Mouse (Mus musculus): ENCODE measurements around the gene Cdc73.
"Not testable (repeated sequence)": the region's sequence is repeated elsewhere in the genome, so short reads cannot be mapped to it uniquely, and the experiment has no call there.

- not testable (repeated sequence) for TF ChIP-seq CTCF (IDR thresholded peaks at IDR 0.05; ENCODE audit: low read depth, low read length); POLR2A (IDR thresholded peaks at IDR 0.05; ENCODE audit: insufficient read depth, low read length)
Measured at GRCm38 (mm10) chr1:143664786-143665185, 37.9 kb downstream of the Cdc73 start.

All from ES-Bruce4 (cell line).